Mouse (Mus musculus) cortical plate, adult 2 months (tissue): ENCODE results near the gene Slc2a1. TPM values are rescaled to one million over a fixed set of nuclear protein-coding genes. Genes with fewer than 3 reads are reported as not detected.
A peak's percentile ranks its signal among the peaks of the same experiment; 100 is the strongest.

Experiments
- H3K27ac ChIP-seq: fragments of 200-500 bp; 2 replicates; pipeline ENCODE4 v1.5.1; 2012; ENCODE audit warnings: low read length, control low read depth, inconsistent platforms; ENCODE audit not compliant: insufficient read depth
- H3K4me1 ChIP-seq: fragments of 200-500 bp; 2 replicates; pipeline ENCODE4 v1.6.1; 2011; ENCODE audit warnings: low read length; ENCODE audit not compliant: control insufficient read depth, insufficient read depth
- H3K4me3 ChIP-seq: fragments of 200-500 bp; 2 replicates; pipeline ENCODE4 v1.5.1; 2011; ENCODE audit warnings: mild to moderate bottlenecking, low read length, control low read depth; ENCODE audit not compliant: insufficient read depth
- CTCF ChIP-seq: fragments of 200-500 bp; IDR thresholded peaks from 2 replicates; pipeline ENCODE4 v1.5.1; 2011; ENCODE audit warnings: mild to moderate bottlenecking, control low read depth, low read length; ENCODE audit not compliant: insufficient read depth; ENCODE audit errors: extremely low read depth
- POLR2A ChIP-seq: fragments of 200-500 bp; IDR thresholded peaks from 2 replicates; pipeline ENCODE4 v1.6.1; 2011; ENCODE audit warnings: mild to moderate bottlenecking, low read length, control low read depth; ENCODE audit not compliant: insufficient read depth; ENCODE audit errors: extremely low read depth
- polyA plus RNA-seq: library from polyadenylated mRNA; depleted of rRNA; stranded (reverse); fragments of >200 nt; gene quantifications from 2 replicates; pipeline ENCODE4 v1.2.3, GENCODE M21; 2012; rRNA removed

Slc2a1 gene
- polyA plus RNA-seq: 112 and 125 TPM in 2 replicates

DNA sequence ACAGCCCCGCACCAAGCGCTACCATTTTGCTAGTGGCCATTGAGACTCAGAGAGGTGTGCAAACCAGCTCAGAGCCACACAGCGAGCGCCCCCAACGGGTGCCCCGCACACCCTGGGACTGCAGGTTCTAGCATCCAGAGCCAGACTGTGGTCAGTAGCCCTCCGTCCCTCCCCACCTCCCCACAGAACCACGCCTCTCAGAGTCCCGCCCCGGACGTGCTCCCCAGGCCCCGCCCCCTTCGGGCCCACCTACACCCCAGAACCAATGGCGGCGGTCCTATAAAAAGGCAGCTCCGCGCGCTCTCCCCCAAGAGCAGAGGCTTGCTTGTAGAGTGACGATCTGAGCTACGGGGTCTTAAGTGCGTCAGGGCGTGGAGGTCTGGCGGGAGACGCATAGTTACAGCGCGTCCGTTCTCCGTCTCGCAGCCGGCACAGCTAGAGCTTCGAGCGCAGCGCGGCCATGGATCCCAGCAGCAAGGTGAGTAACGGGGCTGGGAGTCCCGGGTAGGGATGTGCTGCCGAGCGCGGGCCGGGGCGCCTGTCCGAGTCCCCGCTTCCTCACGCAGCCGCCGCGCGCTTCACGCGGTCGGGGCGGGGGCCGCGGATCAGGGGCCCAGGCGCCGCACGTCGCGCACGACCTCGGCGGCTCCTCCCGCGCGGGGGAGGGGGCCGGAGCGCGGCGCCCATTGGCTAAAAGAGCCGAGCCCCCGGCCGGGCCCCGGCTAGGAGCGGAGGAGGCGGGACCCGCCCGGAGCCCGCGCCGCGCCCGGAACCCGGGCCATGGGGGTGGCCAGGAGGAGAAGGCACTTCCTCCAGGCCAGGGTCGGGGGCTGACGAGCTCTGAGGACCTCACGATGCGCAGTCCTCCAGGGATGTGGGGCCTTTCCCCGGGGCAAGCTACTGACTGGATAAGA lies at the start of gene Slc2a1:
Slc2a1 (plus strand) TSS at position 217 of the 914 bp plus-strand sequence.
- H3K4me3 ChIP-seq: peak within 1 kb of the TSS; percentile 77
- H3K27ac ChIP-seq: peak within 1 kb of the TSS; percentile 99
- H3K4me1 ChIP-seq: 0 out of 2 replicates have a peak, but pooled peaks cover 2% of the 10 kb centered on the region
- TF ChIP-seq POLR2A: peak; percentile 95
- TF ChIP-seq CTCF: no peak

DNA sequence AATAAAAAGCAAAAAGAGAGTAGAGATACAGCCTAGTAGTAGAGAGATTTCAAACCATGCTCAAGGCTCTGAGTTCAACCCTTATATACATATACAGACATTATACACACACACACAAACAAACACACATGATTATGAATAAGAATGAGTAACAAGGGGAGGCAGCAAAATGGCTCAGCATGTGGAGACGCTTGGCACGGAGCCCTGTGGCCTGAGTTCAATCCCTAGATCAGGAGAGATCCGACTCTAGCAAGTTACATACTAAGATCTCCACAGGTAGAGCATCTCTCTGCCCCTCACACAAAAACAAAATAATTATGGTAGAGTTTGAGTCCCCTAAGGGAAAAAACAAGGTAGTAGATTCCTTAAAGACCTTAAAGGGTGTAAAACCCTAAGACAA lies 41.7 kb upstream of the Slc2a1 start:
- Histone ChIP-seq H3K4me3 (no peak overlapping the region), H3K4me1 (no peaks in the 10 kb centered on the region), H3K27ac (no peak overlapping the region)
- TF ChIP-seq CTCF (no peak), POLR2A (no peak)

GRCm38 (mm10) chr4:119067204-119067603 lies 41.3 kb upstream of the Slc2a1 start:
- Histone ChIP-seq H3K4me3 (no peak overlapping the region), H3K4me1 (no peaks in the 10 kb centered on the region), H3K27ac (no peak overlapping the region)
- TF ChIP-seq POLR2A (no peak), CTCF (no peak)

GRCm38 (mm10) chr4:119068918-119069317 lies 39.6 kb upstream of the Slc2a1 start:
- TF ChIP-seq CTCF (no peak), POLR2A (no peak)
- H3K4me1 ChIP-seq: no peaks in the 10 kb centered on the region
- no peak overlapping the region for H3K27ac ChIP-seq
- no peak overlapping the region for H3K4me3 ChIP-seq

DNA sequence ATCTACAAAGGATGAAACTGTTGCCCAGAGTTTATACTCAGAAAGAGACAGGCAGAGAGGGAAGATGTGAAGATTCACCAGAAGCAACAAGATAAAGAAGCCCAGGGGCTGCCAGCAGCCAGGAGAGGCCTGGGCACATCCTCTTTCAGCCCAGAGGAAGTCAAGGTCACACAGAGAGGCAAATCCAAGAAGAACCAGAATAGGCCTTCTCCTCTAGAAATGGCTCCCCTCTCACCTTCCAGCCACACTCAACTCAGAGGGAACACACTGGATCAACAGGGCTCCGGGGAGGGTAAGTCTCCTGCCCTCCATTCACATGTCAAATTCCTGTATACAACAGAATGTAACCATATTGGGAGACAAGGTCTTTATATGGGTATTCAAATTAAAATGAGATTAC lies 38.3 kb upstream of the Slc2a1 start:
- TF ChIP-seq POLR2A (no peak), CTCF (no peak)
- no peaks in the 10 kb centered on the region for H3K4me1 ChIP-seq
- H3K27ac ChIP-seq: no peak overlapping the region
- H3K4me3 ChIP-seq: no peak overlapping the region

- H3K27ac ChIP-seq: no peak overlapping the region
- TF ChIP-seq POLR2A (no peak), CTCF (no peak)
- H3K4me3 ChIP-seq: no peak overlapping the region
- H3K4me1 ChIP-seq: no peaks in the 10 kb centered on the region
These were observed 37.4 kb upstream of the Slc2a1 start for GRCm38 (mm10) chr4:119070959-119071647.

DNA sequence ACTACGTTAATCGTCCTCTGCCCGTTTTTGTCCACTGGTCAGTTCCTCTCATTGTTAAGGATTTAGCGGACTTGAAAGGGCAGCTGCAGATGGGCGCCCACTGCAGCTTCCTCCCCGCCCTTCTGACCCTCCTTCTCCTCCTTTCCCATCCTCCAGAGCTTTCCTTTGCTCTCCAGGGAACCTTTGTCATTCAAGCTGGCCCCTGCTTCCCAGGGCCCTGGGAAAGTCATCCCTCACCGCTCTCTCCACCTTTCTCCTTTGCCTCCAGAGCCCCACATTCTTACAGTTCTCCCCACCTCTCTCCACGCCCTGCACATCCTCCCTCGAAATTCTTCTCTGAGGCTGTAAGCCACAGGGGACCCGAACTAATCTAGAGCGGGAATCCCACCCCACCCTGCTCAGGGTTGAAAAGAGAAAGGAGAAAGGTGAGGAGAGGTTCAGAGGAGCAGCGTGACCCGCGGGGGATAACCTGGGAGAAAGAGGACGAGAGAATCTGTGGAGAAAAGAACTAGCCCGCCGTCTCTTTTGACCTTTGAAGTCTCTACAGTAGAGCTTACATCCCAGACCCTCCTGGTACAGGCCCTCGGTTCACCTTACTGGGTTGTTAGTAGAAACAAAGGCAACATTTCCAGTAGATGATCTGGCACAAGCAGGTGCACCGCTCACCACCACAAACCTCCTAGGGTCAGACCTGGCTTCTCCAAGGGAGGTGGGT lies 36.7 kb upstream of the Slc2a1 start:
- Histone ChIP-seq H3K4me1 (no peaks in the 10 kb centered on the region), H3K27ac (no peak overlapping the region), H3K4me3 (no peak overlapping the region)
- no peak for TF ChIP-seq POLR2A
- TF ChIP-seq CTCF: no peak

DNA sequence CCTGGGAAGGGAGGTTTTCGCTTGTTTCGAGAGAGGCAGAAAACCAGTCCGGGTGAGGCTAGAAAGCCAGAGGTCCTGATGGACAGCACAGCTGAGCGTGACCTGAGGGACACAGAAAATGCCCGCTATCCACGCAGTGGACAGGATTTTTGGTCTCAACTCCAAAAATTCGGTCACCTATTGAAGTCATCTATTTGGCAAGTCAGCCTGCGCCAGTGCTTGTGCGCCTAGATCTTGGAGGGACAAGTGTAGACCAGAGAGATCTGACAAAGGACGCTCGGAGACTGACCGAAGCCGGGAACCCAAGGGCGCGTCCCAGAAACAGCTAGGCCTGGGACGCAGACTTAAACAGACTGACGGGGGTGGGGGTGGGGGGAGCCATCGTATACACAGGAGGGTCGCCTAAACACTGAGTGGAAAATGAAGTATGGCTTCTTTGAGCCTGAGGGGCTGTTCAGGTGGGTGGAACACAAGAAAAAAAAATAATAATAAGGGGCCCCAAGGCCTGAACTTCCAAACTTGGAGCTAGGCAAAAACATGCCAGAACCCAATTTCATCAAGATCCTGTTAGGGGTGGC lies 36.1 kb upstream of the Slc2a1 start:
- Histone ChIP-seq H3K4me1 (no peaks in the 10 kb centered on the region), H3K27ac (no peak overlapping the region), H3K4me3 (no peak overlapping the region)
- TF ChIP-seq POLR2A (no peak), CTCF (no peak)

- Histone ChIP-seq H3K4me3 (no peak overlapping the region), H3K27ac (no peak overlapping the region), H3K4me1 (no peaks in the 10 kb centered on the region)
- TF ChIP-seq POLR2A (no peak), CTCF (no peak)
These were observed 35.5 kb upstream of the Slc2a1 start for GRCm38 (mm10) chr4:119072941-119073451.
